Mouse (Mus musculus) frontal cortex, postnatal 25 days (tissue): ENCODE measurements around the gene Zbtb8b.
A peak's percentile ranks its signal among the peaks of the same experiment; 100 is the strongest.
"Not testable (repeated sequence)": the region's sequence is repeated elsewhere in the genome, so short reads cannot be mapped to it uniquely, and the experiment has no call there.

ENCODE experiments used
- DNase-seq, 2 experiments: peaks; one replicate each; pipeline ENCODE4 v3.0.0; 2022; ENCODE audit warnings: low spot score in 2 of 2

The Zbtb8b gene

GRCm38 (mm10) chr4:129440340-129441063 lies at the start of gene Zbtb8b:
TSS of gene Zbtb8b (minus strand) at chr4:129440853.
- DNase-seq = peak; percentile 49 to 64

GRCm38 (mm10) chr4:129481090-129481489 lies 40.4 kb upstream of the Zbtb8b start:
- no peak for DNase-seq

- no peak for DNase-seq
Measured at GRCm38 (mm10) chr4:129479863-129480262, 39.2 kb upstream of the Zbtb8b start.

- DNase-seq = no peak
Measured at GRCm38 (mm10) chr4:129476047-129476446, 35.4 kb upstream of the Zbtb8b start.

- no peak for DNase-seq
Measured at GRCm38 (mm10) chr4:129464286-129464815, 23.7 kb upstream of the Zbtb8b start.

GRCm38 (mm10) chr4:129463097-129464059 lies 22.7 kb upstream of the Zbtb8b start:
- DNase-seq = no peak

- DNase-seq = no peak
Measured at GRCm38 (mm10) chr4:129462118-129462517, 21.5 kb upstream of the Zbtb8b start.

- DNase-seq = peak; percentile 98 to 99
Measured at GRCm38 (mm10) chr4:129461183-129461960, 20.7 kb upstream of the Zbtb8b start, which contains the start of gene Bsdc1. TSS of gene Bsdc1 (plus strand) at chr4:129461581.

GRCm38 (mm10) chr4:129460827-129461182 lies 20.2 kb upstream of the Zbtb8b start:
- no peak for DNase-seq

- DNase-seq = no peak
Measured at GRCm38 (mm10) chr4:129459726-129460125, 19.1 kb upstream of the Zbtb8b start.

- not testable (repeated sequence) for DNase-seq
Measured at GRCm38 (mm10) chr4:129457311-129457710, 16.7 kb upstream of the Zbtb8b start.

- DNase-seq = no peak
Measured at GRCm38 (mm10) chr4:129456126-129456525, 15.5 kb upstream of the Zbtb8b start.

- peak; percentile 27 to 58 for DNase-seq
Measured at GRCm38 (mm10) chr4:129455265-129455664, 14.6 kb upstream of the Zbtb8b start.

GRCm38 (mm10) chr4:129451471-129452169 lies 11.0 kb upstream of the Zbtb8b start:
- DNase-seq = no peak

- no peak for DNase-seq
Measured at GRCm38 (mm10) chr4:129450851-129451250, 10.2 kb upstream of the Zbtb8b start.

GRCm38 (mm10) chr4:129448713-129449112 lies 8.1 kb upstream of the Zbtb8b start:
- DNase-seq = no peak

- no peak for DNase-seq
Measured at GRCm38 (mm10) chr4:129447778-129448563, 7.3 kb upstream of the Zbtb8b start.

GRCm38 (mm10) chr4:129447360-129447759 lies 6.7 kb upstream of the Zbtb8b start:
- no peak for DNase-seq

- no peak for DNase-seq
Measured at GRCm38 (mm10) chr4:129441145-129441544, 492 bp upstream of the Zbtb8b start.

- DNase-seq = no peak
Measured at GRCm38 (mm10) chr4:129418321-129418720, 22.3 kb downstream of the Zbtb8b start.
